Mouse (Mus musculus) lung, adult 2 months (tissue): ENCODE results near the gene Eno2. TPM values are rescaled to one million over a fixed set of nuclear protein-coding genes. Genes with fewer than 3 reads are reported as not detected.

ENCODE experiments used
- DNase-seq: peaks from one replicate; pipeline ENCODE4 v3.0.0; 2022
- H3K4me1 ChIP-seq: fragments of 200-500 bp; 2 replicates; pipeline ENCODE4 v1.6.1; 2011; ENCODE audit warnings: low read length; ENCODE audit not compliant: control insufficient read depth, insufficient read depth
- H3K4me3 ChIP-seq: fragments of 200-500 bp; replicated peaks from 2 replicates; pipeline ENCODE3; 2011; ENCODE audit warnings: low read depth, mild to moderate bottlenecking, control low read depth, low read length; ENCODE audit errors: extremely low read depth
- CTCF ChIP-seq: fragments of 200-500 bp; IDR thresholded peaks from 2 replicates; pipeline ENCODE4 v1.5.1; 2011; ENCODE audit warnings: mild to moderate bottlenecking, low read length, control low read depth; ENCODE audit not compliant: insufficient read depth
- POLR2A ChIP-seq: fragments of 200-500 bp; IDR thresholded peaks from 2 replicates; pipeline ENCODE4 v1.6.1; 2011; ENCODE audit warnings: low read depth, mild to moderate bottlenecking, control low read depth, low read length, borderline replicate concordance; ENCODE audit errors: extremely low read depth
- WGBS: fragments of 180-500 bp; shearing (Covaris S2); methylation state at CpG from one replicate; pipeline ENCODE4 v1.1.7; 2018; 5-methylcytosine and 5-hydroxymethylcytosine counted together
- polyA plus RNA-seq: library from polyadenylated mRNA; depleted of rRNA; stranded (reverse); fragments of >200 nt; gene quantifications from 2 replicates; pipeline ENCODE4 v1.2.3, GENCODE M21; 2012

Eno2 gene
- polyA plus RNA-seq, 1 experiment, result 3.3 TPM

DNA sequence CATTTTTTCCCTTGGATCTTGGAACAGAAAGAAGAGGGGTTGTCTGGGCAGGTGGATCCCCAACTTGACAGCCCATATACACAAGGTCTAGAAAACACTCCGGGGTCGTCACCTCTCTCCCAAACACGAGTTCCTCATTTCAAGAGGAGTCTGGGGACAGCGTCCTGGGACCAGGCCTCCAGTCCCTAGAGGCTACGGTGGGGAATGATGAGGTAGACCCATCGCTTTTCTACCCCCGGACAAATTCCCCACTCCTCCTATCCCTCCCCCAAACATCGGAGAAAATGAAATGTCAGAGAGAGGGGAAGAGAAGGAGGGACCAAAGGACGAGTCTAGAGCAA is 799 bp downstream of the Eno2 start:
- 12% methylated on average over 9 of the region's 9 CpGs for whole genome bisulfite sequencing

DNA sequence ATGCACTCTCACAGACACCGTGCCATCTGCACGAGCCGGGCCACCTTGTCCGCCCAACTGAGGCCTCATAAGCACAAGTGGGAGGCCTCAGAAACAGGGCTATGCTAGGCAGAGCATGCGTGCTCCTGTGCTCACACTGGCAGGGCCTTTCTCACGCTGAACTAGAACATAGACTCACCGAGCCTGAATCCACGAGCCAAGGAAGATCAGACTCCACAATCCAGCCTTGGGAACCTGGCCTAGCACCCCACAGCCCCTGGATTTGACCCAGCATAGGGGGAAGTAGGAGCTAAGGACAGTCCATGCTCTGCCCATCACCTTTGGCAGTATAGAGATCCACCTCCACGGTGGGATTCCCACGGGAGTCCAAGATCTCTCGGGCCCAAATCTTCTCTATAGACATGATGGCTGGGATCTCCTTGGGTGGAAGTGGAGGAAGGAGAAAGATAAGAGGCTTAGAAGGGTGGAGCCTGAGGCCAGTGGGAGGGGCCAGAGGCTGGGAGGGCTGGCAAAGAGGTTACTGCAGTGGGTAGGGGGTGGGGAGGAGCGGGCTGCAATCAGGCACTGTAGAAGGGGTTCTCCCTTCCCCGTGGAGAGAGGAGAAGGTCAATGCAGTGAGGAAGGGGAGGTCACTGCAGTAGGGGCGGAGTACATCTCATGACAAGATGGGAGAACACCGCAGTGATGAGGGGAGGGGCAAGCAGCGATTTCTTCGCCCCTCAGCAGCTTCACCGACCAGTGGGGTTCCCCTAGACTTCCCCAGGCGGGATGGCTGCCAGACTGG is 1.4 kb downstream of the Eno2 start:
- DNase-seq, result no peak
- 42% methylated on average over 19 of the region's 19 CpGs for WGBS
- H3K4me1 ChIP-seq, result no peaks in the 10 kb centered on the region
- TF ChIP-seq POLR2A (no peak), CTCF (no peak)
- H3K4me3 ChIP-seq, result no peak overlapping the region

More for the DNA sequence above, 799 bp downstream of the Eno2 start:
- TF ChIP-seq CTCF (no peak), POLR2A (no peak)
- DNase-seq, result no peak
- H3K4me1 ChIP-seq, result no peaks in the 10 kb centered on the region
- no peak overlapping the region for H3K4me3 ChIP-seq

DNA sequence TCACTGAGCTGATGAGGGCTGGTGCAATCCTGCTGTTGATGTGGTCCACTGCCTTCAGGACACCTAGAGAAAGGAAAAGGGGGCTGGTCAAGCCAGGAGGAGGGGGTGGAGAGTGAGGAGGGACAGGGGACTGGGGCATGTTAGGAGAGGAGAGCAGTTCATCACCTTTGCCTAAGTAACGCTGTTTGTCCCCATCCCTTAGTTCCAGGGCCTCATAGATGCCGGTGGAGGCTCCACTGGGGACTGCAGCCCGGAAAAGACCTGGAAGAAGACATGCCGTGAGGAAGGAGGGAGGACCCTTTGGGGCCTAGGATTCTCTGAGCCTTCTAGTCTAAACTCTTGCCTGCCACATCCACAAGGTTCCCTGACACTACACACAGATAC is 1.9 kb downstream of the Eno2 start:
- no peak for TF ChIP-seq CTCF
- TF ChIP-seq POLR2A, result no peak
- DNase-seq, result no peak
- 68% methylated on average over 4 of the region's 4 CpGs for WGBS
- no peak overlapping the region for H3K4me3 ChIP-seq
- no peaks in the 10 kb centered on the region for H3K4me1 ChIP-seq

DNA sequence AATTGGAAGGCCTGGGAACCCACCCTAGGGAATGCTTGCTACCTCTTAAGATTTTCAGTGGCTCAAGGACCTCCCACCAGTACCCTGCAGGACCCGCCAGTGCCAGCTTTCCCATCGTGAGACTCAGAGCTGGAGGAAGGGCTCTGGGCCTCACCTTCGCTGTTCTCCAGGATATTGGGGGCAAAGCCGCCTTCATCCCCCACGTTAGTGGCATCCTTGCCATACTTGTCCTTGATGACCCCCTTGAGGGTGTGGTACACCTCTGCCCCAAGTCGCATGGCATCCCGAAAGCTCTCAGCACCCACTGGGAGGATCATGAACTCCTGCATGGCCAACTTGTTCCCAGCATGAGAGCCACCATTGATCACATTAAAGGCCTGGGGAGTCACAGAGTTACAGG is 3.5 kb downstream of the Eno2 start:
- 79% methylated on average over 7 of the region's 7 CpGs for WGBS
- DNase-seq, result no peak
- H3K4me3 ChIP-seq, result no peak overlapping the region
- TF ChIP-seq POLR2A (no peak), CTCF (no peak)
- no peaks in the 10 kb centered on the region for H3K4me1 ChIP-seq

DNA sequence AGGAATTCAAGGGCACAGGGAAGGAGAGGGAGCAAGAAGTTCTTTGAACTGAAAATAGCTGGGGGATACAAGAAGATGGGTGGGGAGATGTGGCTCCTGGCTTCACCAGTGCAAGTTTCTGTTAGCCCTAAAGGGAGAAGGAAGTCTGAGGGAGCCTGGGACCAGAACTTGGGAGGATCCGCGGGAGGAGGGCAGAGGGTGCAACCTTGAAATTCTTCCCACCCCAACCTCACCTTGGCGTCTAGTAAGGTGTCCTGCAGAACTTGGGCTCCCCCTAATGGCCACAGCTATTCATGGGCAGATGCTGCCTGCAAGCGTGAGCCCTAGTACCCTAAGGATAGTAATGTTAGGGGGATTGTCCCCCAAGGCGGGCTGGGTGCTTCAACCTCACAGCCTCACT is 10.2 kb downstream of the Eno2 start:
- TF ChIP-seq CTCF (peak; percentile 98), POLR2A (0 out of 2 replicates have a peak, but pooled peaks have one; percentile 8)
- peaks cover 11% of the 10 kb centered on the region; the same call in 1 of the 2 replicates for H3K4me1 ChIP-seq
- DNase-seq, result peak; percentile 83
- H3K4me3 ChIP-seq, result peak overlapping the region; percentile 4
- 2% methylated on average over 5 of the region's 5 CpGs for WGBS

DNA sequence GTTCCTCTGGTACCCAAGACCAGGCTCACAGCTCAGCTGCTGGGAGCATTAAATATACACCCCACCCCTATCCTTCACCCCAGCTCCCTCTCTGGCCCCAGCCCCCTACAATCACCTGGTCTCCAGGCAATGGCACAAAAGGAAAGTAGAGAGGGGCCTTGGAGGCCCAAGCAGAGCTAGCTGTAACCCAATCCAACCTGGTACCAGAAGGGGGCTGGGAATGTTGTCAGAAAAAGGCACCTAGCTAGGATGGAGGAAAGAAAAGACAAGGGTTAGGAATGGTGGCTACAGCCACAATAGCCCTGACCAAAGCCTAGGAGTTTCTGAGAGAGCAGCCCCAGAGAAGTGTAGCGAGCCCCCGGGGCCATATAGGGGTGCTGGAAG is 10.6 kb downstream of the Eno2 start:
- no peak for DNase-seq
- 43% methylated on average over 2 of the region's 2 CpGs for WGBS
- no peak for TF ChIP-seq CTCF
- TF ChIP-seq POLR2A, result no peak
- Histone ChIP-seq H3K4me3 (no peak overlapping the region), H3K4me1 (peaks cover 12% of the 10 kb centered on the region; the same call in 1 of the 2 replicates)

DNA sequence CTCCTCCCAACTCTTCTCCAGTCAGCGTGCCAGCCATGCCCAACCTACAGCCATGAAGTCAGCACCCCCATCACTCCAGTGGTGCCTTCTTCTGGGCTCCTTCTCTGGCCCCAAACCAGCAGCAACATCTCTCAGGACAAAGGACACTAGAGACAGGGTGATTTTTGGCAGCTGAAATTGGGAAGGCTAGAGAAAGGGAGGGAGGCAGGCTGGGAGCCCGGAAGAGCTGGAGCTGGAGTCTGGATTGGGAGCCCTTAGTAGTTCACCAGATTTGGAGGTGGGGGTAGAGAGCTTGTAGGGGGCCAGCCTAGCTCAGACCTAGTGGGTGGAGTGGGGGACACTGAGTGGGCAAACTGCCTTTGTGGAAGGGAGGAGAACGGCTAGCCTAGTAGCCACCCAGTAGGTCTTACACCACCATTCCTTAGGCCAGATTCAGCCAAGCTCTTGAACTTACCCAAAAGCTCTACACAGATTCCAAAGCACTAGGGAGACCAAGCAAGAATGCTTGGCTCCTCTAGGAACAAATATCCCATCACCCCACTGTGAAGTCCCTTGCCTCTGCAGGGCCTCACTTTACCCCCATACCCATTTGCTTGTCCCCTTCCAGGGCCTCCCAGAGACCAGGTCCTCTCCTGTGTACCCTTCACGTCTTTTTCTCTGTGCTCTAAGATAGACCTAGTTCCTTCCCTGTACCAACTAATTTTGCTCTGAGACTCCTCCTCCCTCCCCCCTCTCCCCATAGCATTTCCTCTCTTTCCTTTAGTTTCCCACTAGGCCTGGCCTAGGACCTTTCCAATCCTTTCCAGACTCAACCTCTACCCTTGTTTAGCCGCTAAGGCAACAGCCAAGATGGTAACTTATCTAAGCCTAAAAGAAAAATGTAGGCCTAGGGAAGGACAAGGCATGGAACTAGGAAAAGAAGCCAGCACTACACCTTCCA is 11.3 kb downstream of the Eno2 start:
- WGBS, result 43% methylated on average over 5 of the region's 5 CpGs
- H3K4me1 ChIP-seq, result peaks cover 12% of the 10 kb centered on the region; the same call in 1 of the 2 replicates
- TF ChIP-seq CTCF, result no peak
- DNase-seq, result no peak
- no peak overlapping the region for H3K4me3 ChIP-seq

DNA sequence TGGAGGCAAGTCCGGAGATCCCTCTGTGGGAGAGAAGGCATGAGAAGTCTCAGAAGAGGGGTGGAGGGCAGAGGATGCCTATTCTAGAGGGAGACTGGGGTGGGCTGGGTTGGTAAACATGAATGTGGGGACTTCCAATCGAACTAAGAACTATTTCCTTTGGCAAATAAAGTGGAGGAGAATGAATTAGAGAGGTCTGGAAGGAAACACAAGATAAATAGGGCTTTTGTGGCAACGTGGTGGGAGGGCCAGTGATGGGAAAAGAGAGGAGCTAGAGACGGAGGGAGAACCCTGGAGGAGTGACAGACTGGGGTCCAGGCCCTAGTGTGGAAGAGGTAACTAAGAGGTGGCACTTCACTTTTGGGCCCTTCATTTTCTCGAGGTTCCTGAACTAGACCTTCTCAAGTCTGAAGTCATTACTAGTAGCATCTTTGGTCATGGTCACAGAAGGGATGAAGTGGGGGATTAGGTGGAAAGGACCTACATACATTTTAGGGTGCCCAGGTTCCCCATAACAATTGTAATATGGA is 12.1 kb downstream of the Eno2 start:
- DNase-seq, result no peak
- WGBS, result 14% methylated on average over 5 of the region's 5 CpGs
- Histone ChIP-seq H3K4me1 (peaks cover 12% of the 10 kb centered on the region; the same call in 1 of the 2 replicates), H3K4me3 (no peak overlapping the region)
- TF ChIP-seq CTCF (no peak), POLR2A (no peak)

DNA sequence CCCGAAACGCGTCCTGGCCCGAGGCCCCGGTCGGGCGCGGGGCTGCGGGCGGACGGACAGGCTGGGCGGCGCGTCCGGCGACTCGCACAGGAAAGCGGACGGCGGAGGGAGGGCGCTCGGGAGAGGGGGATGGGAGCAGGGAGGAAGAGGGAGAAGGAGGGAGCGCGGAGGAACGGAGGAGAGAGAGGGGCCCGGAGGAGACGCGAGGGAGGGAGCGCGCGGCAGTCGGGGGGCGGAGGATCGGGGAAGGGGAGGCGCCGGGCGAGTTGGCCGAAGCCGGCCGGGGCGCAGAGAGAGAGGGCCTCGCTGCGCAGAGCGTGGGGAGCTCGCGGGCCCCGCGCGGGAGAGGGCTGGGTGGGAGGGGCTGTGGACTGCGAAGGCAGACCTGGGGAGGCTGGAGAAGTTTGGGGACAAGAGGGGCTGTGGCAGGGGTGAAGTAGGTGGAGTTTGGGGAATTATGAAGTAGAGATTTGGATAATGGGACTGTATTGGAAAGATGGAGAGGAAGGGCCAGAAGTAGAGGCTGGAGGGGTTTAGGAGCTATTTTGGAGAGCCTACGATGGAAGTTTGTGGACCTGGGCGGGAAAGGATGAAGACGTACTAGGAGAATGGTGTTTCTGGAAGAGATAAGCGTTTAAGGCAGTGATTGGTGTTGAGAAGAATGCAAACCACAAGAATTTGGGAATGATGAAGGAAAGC is 12.7 kb downstream of the Eno2 start:
- peak; percentile 82 for DNase-seq
- under 1% methylated on average over 49 of the region's 54 CpGs for WGBS
- TF ChIP-seq POLR2A (peak; percentile 32; the same call in 1 of the 2 replicates), CTCF (no peak)
- peaks cover 12% of the 10 kb centered on the region; the same call in 1 of the 2 replicates for H3K4me1 ChIP-seq
- peak overlapping the region; percentile 50 for H3K4me3 ChIP-seq
